Mouse (Mus musculus): Measurements from ENCODE around the gene Serpinb7.

Gene Serpinb7

GRCm38 (mm10) chr1:107399355-107399754, at the start of gene Serpinb7:
Gene Serpinb7 (plus strand): TSS chr1:107399655.
- DNase-seq (ENCODE audit: low spot score in 2 of 2) = no peak

DNA sequence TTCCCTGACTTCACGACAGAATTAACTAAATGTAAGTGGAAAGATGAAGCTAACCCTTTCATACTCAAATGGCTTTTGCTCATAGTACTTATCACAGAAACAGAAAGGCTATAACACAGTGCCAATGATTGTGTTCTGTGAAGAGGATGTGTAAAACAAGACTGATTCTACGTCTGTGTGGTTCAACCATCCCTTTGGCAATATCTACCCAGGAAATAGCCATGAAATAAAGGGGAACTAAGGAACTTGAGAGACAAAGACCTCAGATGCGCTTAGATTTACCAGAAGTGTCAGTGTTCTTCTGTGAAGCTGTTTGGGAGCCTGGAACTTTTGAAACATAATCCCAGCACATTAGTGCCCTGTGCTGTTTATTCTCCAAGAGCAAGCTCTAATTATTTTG, 49.1 kb upstream of the Serpinb7 start:
- DNase-seq (ENCODE audit: low spot score in 2 of 2) = no peak

DNA sequence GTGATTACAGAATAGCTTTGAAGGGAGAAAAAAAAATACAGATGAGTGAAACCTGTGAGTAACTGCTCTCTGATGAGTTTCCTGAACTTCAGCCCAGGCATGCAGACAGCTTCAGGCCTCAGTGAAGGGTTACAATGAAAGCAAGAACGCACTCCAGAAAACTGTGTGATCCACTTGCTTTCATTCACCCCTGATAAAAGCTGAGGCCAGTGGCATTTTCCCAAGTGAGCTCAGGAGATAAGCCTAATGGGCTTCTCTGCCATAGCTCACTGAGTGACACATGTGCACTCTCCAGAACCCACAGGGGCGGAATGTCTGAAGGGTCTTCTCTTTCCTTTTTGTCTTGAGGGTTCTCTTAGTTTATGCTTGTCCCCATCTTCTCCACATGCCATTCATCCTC, 48.3 kb upstream of the Serpinb7 start:
- no peak for DNase-seq (ENCODE audit: low spot score in 2 of 2)

- DNase-seq (ENCODE audit: low spot score in 2 of 2) = no peak
Observed at GRCm38 (mm10) chr1:107353046-107353445, 46.4 kb upstream of the Serpinb7 start.

- DNase-seq (ENCODE audit: low spot score in 2 of 2) = no peak
Observed at GRCm38 (mm10) chr1:107360898-107361297, 38.6 kb upstream of the Serpinb7 start, which contains the start of gene Serpinb11. Gene Serpinb11 (plus strand): TSS chr1:107361198.

DNA sequence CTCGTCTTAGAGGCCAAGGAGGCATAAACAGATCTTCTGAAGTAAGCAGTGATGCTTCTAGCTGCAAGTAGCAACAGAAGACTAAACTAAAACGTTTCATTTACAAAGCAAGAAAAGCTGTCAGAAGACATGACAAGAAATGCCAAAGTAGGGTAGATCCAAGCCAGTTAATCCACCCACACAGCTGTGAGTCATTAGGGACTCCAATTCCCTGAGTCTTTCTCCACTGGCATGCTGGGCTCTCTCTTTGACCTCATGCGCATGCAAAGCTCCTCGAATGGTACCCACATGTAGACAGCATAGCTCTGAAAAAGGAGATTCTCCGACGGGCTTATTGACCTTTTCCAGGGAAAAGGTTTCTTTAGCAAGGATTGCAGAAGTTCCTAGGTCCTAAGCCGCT, 33.5 kb upstream of the Serpinb7 start:
- DNase-seq (ENCODE audit: low spot score in 2 of 2) = no peak

- no peak for DNase-seq (ENCODE audit: low spot score in 2 of 2)
Observed at GRCm38 (mm10) chr1:107368944-107369343, 30.5 kb upstream of the Serpinb7 start.

- no peak for DNase-seq (ENCODE audit: low spot score in 2 of 2)
Observed at GRCm38 (mm10) chr1:107376952-107377351, 22.5 kb upstream of the Serpinb7 start.

- DNase-seq (ENCODE audit: low spot score in 2 of 2) = no peak
Observed at GRCm38 (mm10) chr1:107378368-107378767, 21.1 kb upstream of the Serpinb7 start.

- no peak for DNase-seq (ENCODE audit: low spot score in 2 of 2)
Observed at GRCm38 (mm10) chr1:107381491-107381890, 18.0 kb upstream of the Serpinb7 start.

DNA sequence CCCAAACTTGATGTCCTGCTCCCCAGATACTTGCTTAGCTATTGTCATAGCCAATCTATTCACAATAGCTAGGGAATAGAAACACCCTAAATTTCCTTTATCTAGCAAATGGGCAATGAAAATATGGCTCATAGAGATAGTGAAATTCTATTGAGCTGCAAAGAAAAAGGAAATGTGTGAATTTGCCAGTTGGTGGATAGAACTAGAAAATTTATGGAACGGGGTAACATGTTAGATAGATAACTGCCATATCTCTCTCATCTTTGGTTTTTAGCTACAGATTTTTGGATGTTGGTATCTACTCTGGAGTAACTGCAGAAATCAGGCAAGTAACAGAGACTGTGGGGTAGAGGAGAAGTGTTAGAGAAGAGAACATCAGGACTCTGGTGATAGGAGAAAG, 17.1 kb upstream of the Serpinb7 start:
- no peak for DNase-seq (ENCODE audit: low spot score in 2 of 2)

DNA sequence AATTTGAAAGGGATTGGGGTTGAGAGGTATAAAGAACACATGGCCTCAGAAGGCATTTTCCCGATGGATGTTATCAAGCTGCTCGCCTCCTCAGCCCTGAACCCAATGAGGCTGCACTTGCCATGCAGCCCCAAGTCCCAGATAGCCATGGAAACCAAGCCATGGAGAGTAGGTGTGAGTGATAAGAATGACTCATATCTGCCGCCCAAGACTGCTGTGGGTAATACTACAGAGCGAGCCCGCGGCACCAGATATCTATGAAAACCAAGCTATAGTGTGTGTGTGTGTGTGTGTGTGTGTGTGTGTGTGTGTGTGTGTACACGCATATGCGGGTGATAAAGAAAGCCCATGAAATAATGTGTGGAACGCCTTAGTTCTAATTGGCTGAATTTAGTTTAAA, 14.9 kb upstream of the Serpinb7 start:
- no peak for DNase-seq (ENCODE audit: low spot score in 2 of 2)

GRCm38 (mm10) chr1:107389753-107390152, 9.7 kb upstream of the Serpinb7 start:
- no peak for DNase-seq (ENCODE audit: low spot score in 2 of 2)

DNA sequence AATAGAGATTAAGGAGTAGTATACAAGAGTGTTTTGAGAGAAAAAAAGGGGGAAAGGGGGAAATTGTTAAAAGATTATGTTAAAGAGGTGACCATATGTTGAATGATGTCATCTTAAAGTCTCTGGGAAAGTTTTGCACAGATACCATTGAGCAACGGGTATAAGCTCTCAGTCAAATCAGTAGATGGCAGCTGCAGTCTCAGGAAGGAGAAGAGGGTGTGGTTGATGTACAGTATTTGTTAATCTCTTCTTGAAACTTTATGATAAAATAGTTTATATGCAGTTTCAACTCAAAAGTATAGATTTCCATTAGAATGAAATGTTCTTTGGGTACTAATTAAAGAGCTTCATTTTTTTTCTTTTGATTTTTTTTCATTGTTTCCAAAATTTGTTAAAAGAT, 2.0 kb upstream of the Serpinb7 start:
- DNase-seq (ENCODE audit: low spot score in 2 of 2) = no peak

DNA sequence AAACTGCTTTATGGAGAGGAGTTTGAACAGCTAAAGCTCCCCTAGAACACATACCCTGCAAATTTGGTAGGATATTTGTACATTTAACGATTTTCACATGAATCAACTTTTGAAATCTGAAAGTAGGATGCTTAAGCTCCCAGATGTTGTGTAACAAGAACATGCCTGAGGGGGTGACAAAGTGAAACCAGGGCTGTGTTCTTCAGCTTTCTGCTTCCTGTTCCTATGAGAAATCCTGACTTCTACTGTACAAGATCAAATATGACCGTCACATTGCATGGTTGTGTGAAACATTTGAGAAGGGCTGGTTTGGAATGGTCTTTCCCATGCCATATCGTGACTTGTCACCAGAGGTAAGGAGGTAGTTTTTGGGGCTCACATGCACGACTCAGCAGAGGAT, 2.6 kb downstream of the Serpinb7 start:
- DNase-seq (ENCODE audit: low spot score in 2 of 2) = no peak

GRCm38 (mm10) chr1:107414650-107415049, 15.2 kb downstream of the Serpinb7 start:
- no peak for DNase-seq (ENCODE audit: low spot score in 2 of 2)

GRCm38 (mm10) chr1:107422487-107422886, 23.0 kb downstream of the Serpinb7 start:
- DNase-seq (ENCODE audit: low spot score in 2 of 2) = no peak

DNA sequence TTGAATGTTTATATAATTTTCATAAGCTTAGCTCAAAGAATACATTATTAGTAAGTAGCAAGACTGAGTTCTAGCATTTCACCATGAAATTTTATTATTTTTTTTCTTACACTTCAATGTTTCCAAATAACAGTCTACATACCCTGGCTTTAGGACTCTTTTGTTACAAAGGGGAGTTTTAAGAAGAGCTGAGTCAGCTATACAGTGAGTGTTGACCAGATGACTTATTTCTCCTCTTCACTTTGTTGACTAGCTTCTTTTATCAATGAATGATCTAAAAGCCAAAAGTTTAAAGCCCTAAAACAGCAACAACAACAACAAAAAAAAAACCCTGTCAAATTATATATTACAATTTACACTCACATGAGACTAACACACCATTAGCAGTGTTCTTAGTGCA, 31.8 kb downstream of the Serpinb7 start:
- DNase-seq (ENCODE audit: low spot score in 2 of 2) = no peak

DNA sequence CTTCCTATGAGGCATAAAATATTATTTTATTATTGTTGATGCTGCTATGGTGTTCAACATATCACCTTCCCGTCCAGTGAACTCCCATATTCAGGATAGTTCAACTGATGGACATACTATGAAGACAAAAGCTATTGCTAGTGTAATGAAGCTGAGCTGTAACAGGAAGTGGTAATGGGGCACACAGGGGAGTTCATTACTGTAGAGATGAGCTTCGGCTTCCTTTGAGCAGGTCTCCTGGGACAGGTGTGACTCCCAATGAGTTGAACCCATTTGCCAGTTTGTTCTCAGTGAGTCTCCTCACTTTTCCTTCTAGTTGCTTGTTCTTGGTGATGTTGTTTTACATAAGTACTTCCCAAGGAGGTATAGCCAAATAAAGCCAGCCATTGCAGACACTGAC, 36.1 kb downstream of the Serpinb7 start:
- DNase-seq (ENCODE audit: low spot score in 2 of 2) = no peak

DNA sequence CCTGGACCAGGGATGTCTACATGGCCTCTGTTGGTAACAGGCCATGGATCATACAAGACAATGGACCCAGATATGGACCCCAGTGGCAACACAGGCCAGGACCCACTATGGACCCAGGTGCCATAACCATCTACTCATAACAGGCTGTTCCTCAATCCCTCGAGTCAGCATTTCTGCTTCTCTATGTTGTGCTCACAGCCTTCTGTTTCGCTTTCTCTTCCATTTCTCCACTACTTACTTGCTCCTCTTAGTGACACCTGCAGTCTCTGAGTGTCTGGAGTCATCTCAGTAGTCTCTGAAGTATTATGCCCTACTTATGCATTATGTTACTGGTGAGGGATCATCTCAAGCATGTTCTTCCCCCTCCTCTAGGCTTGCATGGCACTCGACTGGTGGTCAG, 40.0 kb downstream of the Serpinb7 start:
- DNase-seq (ENCODE audit: low spot score in 2 of 2) = no peak

DNA sequence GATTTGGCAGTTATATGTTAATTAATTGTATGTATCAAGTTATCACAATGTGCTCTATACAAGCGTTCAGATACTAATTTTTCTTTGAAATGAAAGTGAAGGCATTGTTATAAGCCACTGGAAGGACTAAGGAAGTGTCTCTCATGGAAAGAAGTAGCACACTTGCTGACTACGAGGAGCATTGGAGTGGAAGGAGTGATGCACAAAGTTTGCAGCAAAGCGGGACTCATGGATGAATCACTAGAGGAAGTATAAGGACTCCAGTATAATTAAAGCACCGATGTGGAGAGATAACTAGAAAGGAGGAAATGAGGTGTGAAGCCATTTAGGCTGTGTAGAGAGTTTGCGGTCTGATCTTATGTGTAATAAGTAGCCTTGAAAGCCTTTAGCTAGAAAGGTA, 45.9 kb downstream of the Serpinb7 start:
- no peak for DNase-seq (ENCODE audit: low spot score in 2 of 2)

DNA sequence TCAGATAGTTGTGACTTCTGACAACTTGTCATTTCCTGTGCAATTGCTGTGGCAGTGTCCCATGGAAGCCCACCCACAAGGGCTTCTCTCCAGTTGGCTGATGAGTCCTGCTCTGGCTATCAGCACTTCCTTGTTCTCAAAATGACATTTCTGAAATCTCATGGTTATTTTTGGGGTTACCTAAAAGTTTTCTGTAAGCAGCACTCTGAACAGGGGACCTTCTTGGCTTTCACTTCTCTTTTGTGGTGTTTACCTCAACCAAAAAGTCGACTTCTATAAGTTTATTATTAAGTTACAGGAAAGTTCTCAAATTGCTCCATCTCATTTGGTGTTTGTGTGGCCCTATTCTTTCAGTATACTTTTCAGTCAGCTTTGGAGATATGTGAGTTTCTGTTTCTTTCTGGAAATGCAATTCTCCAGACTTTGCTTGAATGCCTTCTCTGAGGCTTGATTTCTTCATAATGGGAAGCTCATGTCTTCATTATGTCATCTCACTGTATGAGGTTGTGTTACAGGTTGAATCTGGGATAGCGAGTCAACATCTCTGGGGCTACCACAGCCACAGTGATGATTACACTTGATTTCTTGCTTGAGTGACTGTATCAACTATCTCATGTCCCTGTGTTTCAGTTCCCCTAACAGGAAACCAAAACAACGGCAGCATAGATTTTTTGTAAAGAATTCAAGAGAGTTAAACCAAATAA, 47.9 kb downstream of the Serpinb7 start:
- DNase-seq (ENCODE audit: low spot score in 2 of 2) = no peak

- no peak for DNase-seq (ENCODE audit: low spot score in 2 of 2)
Observed at GRCm38 (mm10) chr1:107479909-107480308, 80.5 kb downstream of the Serpinb7 start.

DNA sequence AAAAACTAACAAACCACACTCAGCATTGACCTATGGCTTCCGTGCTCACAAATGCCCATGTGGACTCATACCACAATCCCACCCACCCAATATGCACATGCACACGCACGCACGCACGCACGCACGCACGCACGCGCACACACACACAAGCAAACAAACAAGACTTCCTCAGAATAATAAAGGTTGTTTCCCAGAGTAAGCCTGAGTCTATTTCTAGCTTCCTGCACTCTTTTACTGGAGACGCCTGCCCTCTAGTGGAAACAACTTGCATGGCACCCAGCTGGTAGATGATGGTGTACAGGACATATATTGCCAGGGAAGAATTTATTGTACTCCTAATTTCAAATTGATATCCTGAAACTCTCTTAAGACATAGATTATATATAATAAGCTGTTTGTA, 82.0 kb downstream of the Serpinb7 start:
- DNase-seq (ENCODE audit: low spot score in 2 of 2) = peak; percentile 32 to 75
